Mouse (Mus musculus) midbrain, postnatal 0 days (tissue): ENCODE measurements around the gene Abhd18. TPM values are rescaled to one million over a fixed set of nuclear protein-coding genes. Genes with fewer than 3 reads are reported as not detected.
"Not testable (repeated sequence)": the region's sequence is repeated elsewhere in the genome, so short reads cannot be mapped to it uniquely, and the experiment has no call there.

Experiments used
- ATAC-seq: fragments of 200-750 bp; cut with Nextera tagmentation; 2 replicates; pipeline ENCODE4 v1.8.0; 2017; ENCODE audit warnings: moderate number of reproducible peaks, mild to moderate bottlenecking, moderate TSS enrichment, moderate library complexity; ENCODE audit not compliant: low FRiP score
- DNase-seq: peaks from one replicate; pipeline ENCODE4 v3.0.0-alpha.2; 2015; ENCODE audit warnings: low spot score
- H3K27ac ChIP-seq: fragments of 300-500 bp; sonication (generic); 2 replicates; pipeline ENCODE4 v1.5.1; 2014; ENCODE audit warnings: low read depth, mild to moderate bottlenecking, low read length, mixed read lengths
- H3K27me3 ChIP-seq: fragments of 300-500 bp; sonication (generic); 2 replicates; pipeline ENCODE4 v1.6.1; 2014; ENCODE audit warnings: low read length, control low read depth, mixed read lengths; ENCODE audit not compliant: insufficient read depth
- H3K36me3 ChIP-seq: fragments of 300-500 bp; sonication (generic); 2 replicates; pipeline ENCODE4 v1.6.1; 2014; ENCODE audit warnings: low read length, control low read depth, mixed read lengths; ENCODE audit not compliant: insufficient read depth
- H3K4me1 ChIP-seq: fragments of 300-500 bp; sonication (generic); 2 replicates; pipeline ENCODE4 v1.6.1; 2014; ENCODE audit warnings: mild to moderate bottlenecking, control low read depth, antibody characterized with exemption, low read length, mixed read lengths; ENCODE audit not compliant: insufficient read depth
- H3K4me2 ChIP-seq: fragments of 300-500 bp; sonication (generic); 2 replicates; pipeline ENCODE4 v1.6.1; 2014; ENCODE audit warnings: low read depth, mild to moderate bottlenecking, low read length, mixed read lengths; ENCODE audit not compliant: poor library complexity, severe bottlenecking
- H3K4me3 ChIP-seq: fragments of 300-500 bp; sonication (generic); 2 replicates; pipeline ENCODE4 v1.5.1; 2014; ENCODE audit warnings: low read depth, mild to moderate bottlenecking, low read length, moderate library complexity
- H3K9ac ChIP-seq: fragments of 300-500 bp; sonication (generic); replicated peaks from 2 replicates; pipeline ENCODE4 v1.6.1; 2014; ENCODE audit warnings: mild to moderate bottlenecking, low read length, moderate library complexity, mixed read lengths; ENCODE audit not compliant: poor library complexity, severe bottlenecking
- H3K9me3 ChIP-seq: fragments of 300-500 bp; sonication (generic); 2 replicates; pipeline ENCODE4 v1.6.1; 2016; ENCODE audit warnings: low read length, control low read depth
- CTCF ChIP-seq: IDR thresholded peaks from 2 replicates; pipeline ENCODE4 v1.5.1; 2016; ENCODE audit warnings: antibody characterized with exemption, mild to moderate bottlenecking
- WGBS: fragments of 180-500 bp; shearing (Covaris S2); extraction: QIAGEN DNeasy Blood & Tissue Kit; methylation state at CpG from one replicate; pipeline ENCODE4 v1.1.7; 2014; 5-methylcytosine and 5-hydroxymethylcytosine counted together
- polyA plus RNA-seq: library from polyadenylated mRNA; unstranded; fragments of >200 nt; fragmentation: Nextera tagmentation; extraction: Ambion mirVana; gene quantifications from 2 replicates; pipeline ENCODE4 v1.2.1, GENCODE M21; 2015
- total RNA-seq: library from RNA; depleted of rRNA; stranded (reverse); fragments of >200 nt; gene quantifications from 2 replicates; pipeline ENCODE4 v1.2.3, GENCODE M21; 2014

Abhd18 gene
- total and polyA plus RNA-seq, 2 experiments from 2014 or later, result 8.5 to 15.9 TPM

GRCm38 (mm10) chr3:40808686-40809085 lies 38.1 kb upstream of the Abhd18 start:
- H3K27me3 ChIP-seq, result no peaks in the 10 kb centered on the region
- no peak overlapping the region for H3K4me2 ChIP-seq
- H3K36me3 ChIP-seq, result peaks cover 19% of the 10 kb centered on the region
- no peak overlapping the region for H3K27ac ChIP-seq
- ATAC-seq (no peak), DNase-seq (no peak)
- no peak for TF ChIP-seq CTCF
- no peaks in the 10 kb centered on the region for H3K4me1 ChIP-seq
- no peak overlapping the region for H3K9ac ChIP-seq
- WGBS, result 94% methylated on average over 10 of the region's 10 CpGs
- H3K4me3 ChIP-seq, result no peak overlapping the region
- no peaks in the 10 kb centered on the region for H3K9me3 ChIP-seq

- no peak for TF ChIP-seq CTCF
- no peaks in the 10 kb centered on the region for H3K9me3 ChIP-seq
- no peaks in the 10 kb centered on the region for H3K27me3 ChIP-seq
- no peak overlapping the region for H3K9ac ChIP-seq
- DNase-seq (no peak), ATAC-seq (no peak)
- no peak overlapping the region for H3K4me3 ChIP-seq
- H3K27ac ChIP-seq, result no peak overlapping the region
- H3K4me1 ChIP-seq, result no peaks in the 10 kb centered on the region
- peaks cover 22% of the 10 kb centered on the region for H3K36me3 ChIP-seq
- H3K4me2 ChIP-seq, result no peak overlapping the region
- 60% methylated on average over 2 of the region's 2 CpGs for WGBS
Observed at GRCm38 (mm10) chr3:40809894-40810293, 36.9 kb upstream of the Abhd18 start.

- no peak overlapping the region for H3K4me2 ChIP-seq
- H3K27me3 ChIP-seq, result no peaks in the 10 kb centered on the region
- no peaks in the 10 kb centered on the region for H3K4me1 ChIP-seq
- no peak overlapping the region for H3K27ac ChIP-seq
- H3K4me3 ChIP-seq, result no peak overlapping the region
- no peak for TF ChIP-seq CTCF
- no peak overlapping the region for H3K9ac ChIP-seq
- no peak for DNase-seq
- peaks cover 26% of the 10 kb centered on the region for H3K36me3 ChIP-seq
- ATAC-seq, result no peak
- H3K9me3 ChIP-seq, result no peaks in the 10 kb centered on the region
- 94% methylated on average over 2 of the region's 2 CpGs for WGBS
Observed at GRCm38 (mm10) chr3:40813275-40813674, 33.5 kb upstream of the Abhd18 start.

GRCm38 (mm10) chr3:40845521-40845920 lies 1.2 kb upstream of the Abhd18 start:
- H3K9me3 ChIP-seq, H3K4me1 ChIP-seq, H3K27ac ChIP-seq, H3K9ac ChIP-seq, DNase-seq, H3K36me3 ChIP-seq, H3K27me3 ChIP-seq, ATAC-seq: not testable (repeated sequence)
- peak overlapping the region; percentile 48 for H3K4me3 ChIP-seq
- 77% methylated on average over 5 of the region's 6 CpGs for WGBS
- peak overlapping the region; percentile 49; the same call in 1 of the 2 replicates for H3K4me2 ChIP-seq

GRCm38 (mm10) chr3:40846473-40846956 lies 255 bp upstream of the Abhd18 start, which contains the start of gene Mfsd8:
Mfsd8 (minus strand) TSS chr3:40846886.
- peak; percentile 77 for TF ChIP-seq CTCF

GRCm38 (mm10) chr3:40847018-40847417 lies 248 bp downstream of the Abhd18 start:
- DNase-seq, result peak; percentile 56
- H3K4me1 ChIP-seq, H3K9me3 ChIP-seq, H3K36me3 ChIP-seq, H3K27me3 ChIP-seq: not testable (repeated sequence)
- WGBS, result 0% methylated on average over 10 of the region's 21 CpGs
- Histone ChIP-seq H3K27ac (peak overlapping the region; percentile 52; the same call in 1 of the 2 replicates), H3K9ac (peak overlapping the region; percentile 56), H3K4me2 (peak overlapping the region; percentile 51), H3K4me3 (peak overlapping the region; percentile 48)
- ATAC-seq, result peak; percentile 69; the same call in 1 of the 2 replicates
- peak; percentile 51 for TF ChIP-seq CTCF

More at GRCm38 (mm10) chr3:40846473-40846956, 255 bp upstream of the Abhd18 start, which contains the start of gene Mfsd8:
- H3K4me3 ChIP-seq, result peak within 1 kb of the TSS; percentile 48
- H3K4me2 ChIP-seq, result peak within 1 kb of the TSS; percentile 51
- ATAC-seq (peak; percentile 99), DNase-seq (peak; percentile 98)
- WGBS, result under 1% methylated on average over 34 of the region's 39 CpGs
- not testable (repeated sequence) for H3K36me3 ChIP-seq, H3K27me3 ChIP-seq, H3K4me1 ChIP-seq, H3K9me3 ChIP-seq
- peak within 1 kb of the TSS; percentile 65; the same call in 1 of the 2 replicates for H3K27ac ChIP-seq
- H3K9ac ChIP-seq, result peak within 1 kb of the TSS; percentile 56

GRCm38 (mm10) chr3:40847936-40848335 lies 1.2 kb downstream of the Abhd18 start:
- H3K4me3 ChIP-seq, H3K4me1 ChIP-seq: not testable (repeated sequence)

GRCm38 (mm10) chr3:40853123-40853738 lies 6.5 kb downstream of the Abhd18 start:
- not testable (repeated sequence) for DNase-seq, H3K4me1 ChIP-seq, H3K27me3 ChIP-seq, H3K9ac ChIP-seq, H3K9me3 ChIP-seq, H3K36me3 ChIP-seq, H3K27ac ChIP-seq, H3K4me2 ChIP-seq, ATAC-seq, H3K4me3 ChIP-seq
- WGBS, result 88% methylated on average over 3 of the region's 3 CpGs

More at GRCm38 (mm10) chr3:40847936-40848335, 1.2 kb downstream of the Abhd18 start:
- not testable (repeated sequence) for H3K9me3 ChIP-seq, H3K36me3 ChIP-seq, DNase-seq, H3K9ac ChIP-seq, H3K4me2 ChIP-seq, ATAC-seq, H3K27me3 ChIP-seq, H3K27ac ChIP-seq
- WGBS, result 89% methylated on average over 2 of the region's 2 CpGs
